Mouse (Mus musculus) brown adipose tissue, adult 24 weeks (tissue): ENCODE data around the gene Iscu. TPM values are rescaled to one million over a fixed set of nuclear protein-coding genes. Genes with fewer than 3 reads are reported as not detected.
"Not testable (repeated sequence)": the region's sequence is repeated elsewhere in the genome, so short reads cannot be mapped to it uniquely, and the experiment has no call there.

Experiments used
- H3K27ac ChIP-seq: fragments of 200-500 bp; replicated peaks from 2 replicates; pipeline ENCODE4 v1.5.1; 2012; ENCODE audit warnings: low read depth, mild to moderate bottlenecking, low read length
- H3K4me1 ChIP-seq: fragments of 200-500 bp; 2 replicates; pipeline ENCODE4 v1.6.1; 2012; ENCODE audit warnings: low read length, mixed read lengths; ENCODE audit not compliant: control insufficient read depth, insufficient read depth, insufficient read length
- H3K4me3 ChIP-seq: fragments of 200-500 bp; 2 replicates; pipeline ENCODE4 v1.5.1; 2012; ENCODE audit warnings: low read depth, mild to moderate bottlenecking, low read length, moderate library complexity; ENCODE audit not compliant: insufficient read depth
- polyA plus RNA-seq: library from polyadenylated mRNA; stranded (reverse); fragments of >200 nt; gene quantifications from 2 replicates; pipeline ENCODE4 v1.2.4, GENCODE M21; 2012; ENCODE audit not compliant: missing spikeins, insufficient read depth, insufficient read length

Gene Iscu
- polyA plus RNA-seq, 1 experiment: 426 TPM

GRCm38 (mm10) chr5:113790453-113791196, 18.1 kb downstream of the Iscu start:
- no peak overlapping the region for H3K27ac ChIP-seq
- no peak overlapping the region for H3K4me3 ChIP-seq
- H3K4me1 ChIP-seq: no peaks in the 10 kb centered on the region

GRCm38 (mm10) chr5:113791197-113792095, 18.9 kb downstream of the Iscu start:
- no peaks in the 10 kb centered on the region for H3K4me1 ChIP-seq
- no peak overlapping the region for H3K4me3 ChIP-seq
- no peak overlapping the region for H3K27ac ChIP-seq

GRCm38 (mm10) chr5:113796401-113797148, 24.0 kb downstream of the Iscu start:
- Histone ChIP-seq H3K4me3 (no peak overlapping the region), H3K4me1 (no peaks in the 10 kb centered on the region), H3K27ac (no peak overlapping the region)

- H3K4me1 ChIP-seq: no peaks in the 10 kb centered on the region
- H3K27ac ChIP-seq: no peak overlapping the region
- H3K4me3 ChIP-seq: no peak overlapping the region
Observed at GRCm38 (mm10) chr5:113797149-113797882, 24.8 kb downstream of the Iscu start.

- no peaks in the 10 kb centered on the region for H3K4me1 ChIP-seq
- H3K4me3 ChIP-seq: peak overlapping the region; percentile 16; the same call in 1 of the 2 replicates
- H3K27ac ChIP-seq: no peak overlapping the region
Observed at GRCm38 (mm10) chr5:113798525-113798924, 26.0 kb downstream of the Iscu start.

- Histone ChIP-seq H3K4me1 (no peaks in the 10 kb centered on the region), H3K27ac (no peak overlapping the region), H3K4me3 (peak overlapping the region; percentile 34)
Observed at GRCm38 (mm10) chr5:113799691-113800090, 27.1 kb downstream of the Iscu start.

- H3K4me3 ChIP-seq: peak within 1 kb of the TSS; percentile 34
- no peak within 1 kb of the TSS for H3K27ac ChIP-seq
- no peaks in the 10 kb centered on the region for H3K4me1 ChIP-seq
Observed at GRCm38 (mm10) chr5:113800280-113800679, 27.7 kb downstream of the Iscu start, which contains the start of gene Tmem119. Gene Tmem119 (minus strand): TSS chr5:113800516.

GRCm38 (mm10) chr5:113804395-113804966, 31.9 kb downstream of the Iscu start:
- H3K4me3 ChIP-seq: no peak overlapping the region
- no peaks in the 10 kb centered on the region for H3K4me1 ChIP-seq
- H3K27ac ChIP-seq: no peak overlapping the region

- no peak overlapping the region for H3K4me3 ChIP-seq
- no peak overlapping the region for H3K27ac ChIP-seq
- no peaks in the 10 kb centered on the region for H3K4me1 ChIP-seq
Observed at GRCm38 (mm10) chr5:113805301-113805700, 32.8 kb downstream of the Iscu start.

- H3K4me3 ChIP-seq: no peak overlapping the region
- H3K27ac ChIP-seq: no peak overlapping the region
- no peaks in the 10 kb centered on the region for H3K4me1 ChIP-seq
Observed at GRCm38 (mm10) chr5:113806414-113806813, 33.9 kb downstream of the Iscu start.

- Histone ChIP-seq H3K4me1 (no peaks in the 10 kb centered on the region), H3K4me3 (no peak overlapping the region), H3K27ac (no peak overlapping the region)
Observed at GRCm38 (mm10) chr5:113807712-113808111, 35.2 kb downstream of the Iscu start.

- Histone ChIP-seq H3K27ac (no peak overlapping the region), H3K4me1 (no peaks in the 10 kb centered on the region), H3K4me3 (no peak overlapping the region)
Observed at GRCm38 (mm10) chr5:113808177-113808576, 35.6 kb downstream of the Iscu start.

- no peaks in the 10 kb centered on the region for H3K4me1 ChIP-seq
- no peak overlapping the region for H3K27ac ChIP-seq
- no peak overlapping the region for H3K4me3 ChIP-seq
Observed at GRCm38 (mm10) chr5:113810111-113810510, 37.6 kb downstream of the Iscu start.

- H3K4me3 ChIP-seq, H3K4me1 ChIP-seq, H3K27ac ChIP-seq: not testable (repeated sequence)
Observed at GRCm38 (mm10) chr5:113811824-113812420, 39.4 kb downstream of the Iscu start.
